8 mouse cellular contexts compared by ENCODE assay signal in genomic region chr12:107807634-107808033, GRCm38 (mm10).
A peak's percentile ranks its signal among the peaks of the same experiment; 100 is the strongest.
DNase-seq lines count a peak whose midpoint lies in the region; ATAC-seq and TF ChIP-seq lines count a peak whose summit lies in the region.

No protein-coding gene starts in this region.

- H3K79me3 ChIP-seq in C2C12 (ENCODE audit: low read depth), result no peaks in the 10 kb centered on the region

- peaks cover 5% of the 10 kb centered on the region; the same call in 1 of the 2 replicates for H3K4me1 ChIP-seq in forebrain, embryonic 11.5 days (replicated peaks; ENCODE audit: control insufficient read depth, insufficient read depth, low read length)
- peaks cover 21% of the 10 kb centered on the region for H3K4me1 ChIP-seq in forebrain, embryonic 15.5 days
- no peaks in the 10 kb centered on the region for H3K4me1 ChIP-seq in heart, embryonic 16.5 days (ENCODE audit: control insufficient read depth, insufficient read depth, low read length)

- 29% methylated on average over 11 of the region's 11 CpGs for WGBS in forebrain, embryonic 11.5 days
- 26% methylated on average over 11 of the region's 11 CpGs for WGBS in forebrain, embryonic 15.5 days
- 7% methylated on average over 11 of the region's 11 CpGs for WGBS in heart, embryonic 16.5 days

- no peaks in the 10 kb centered on the region for H3K27me3 ChIP-seq in forebrain, embryonic 11.5 days (ENCODE audit: control insufficient read depth, insufficient read depth, low read length)
- H3K27me3 ChIP-seq in forebrain, embryonic 15.5 days, result no peaks in the 10 kb centered on the region
- no peaks in the 10 kb centered on the region for H3K27me3 ChIP-seq in C2C12 (ENCODE audit: control insufficient read depth, insufficient read depth, insufficient read length)
- peaks cover 5% of the 10 kb centered on the region; the same call in 1 of the 2 replicates for H3K27me3 ChIP-seq in heart, embryonic 16.5 days (ENCODE audit: control insufficient read depth, insufficient read depth, low read length)

- H3K4me3 ChIP-seq in forebrain, embryonic 11.5 days (ENCODE audit: low read depth, low read length), result no peak overlapping the region
- H3K4me3 ChIP-seq in forebrain, embryonic 15.5 days, result no peak overlapping the region
- H3K4me3 ChIP-seq in C2C12 (ENCODE audit: insufficient read depth, poor library complexity, severe bottlenecking), result no peak overlapping the region
- H3K4me3 ChIP-seq in heart, embryonic 16.5 days (ENCODE audit: low read length), result no peak overlapping the region

- H3K4me2 ChIP-seq in forebrain, embryonic 11.5 days (ENCODE audit: low read depth, low read length, severe bottlenecking), result no peak overlapping the region
- no peak overlapping the region for H3K4me2 ChIP-seq in forebrain, embryonic 15.5 days (replicated peaks)
- no peak overlapping the region for H3K4me2 ChIP-seq in heart, embryonic 16.5 days (ENCODE audit: low read depth, low read length)

- no peaks in the 10 kb centered on the region for H3K79me2 ChIP-seq in C2C12 (ENCODE audit: control insufficient read depth, insufficient read depth)

- H3K27ac ChIP-seq in forebrain, embryonic 11.5 days (ENCODE audit: low read depth, low read length), result no peak overlapping the region
- no peak overlapping the region for H3K27ac ChIP-seq in forebrain, embryonic 15.5 days (replicated peaks)
- H3K27ac ChIP-seq in heart, embryonic 16.5 days (ENCODE audit: low read length), result no peak overlapping the region

- peak overlapping the region; percentile 57 for H3ac ChIP-seq in C2C12 (ENCODE audit: control insufficient read depth, insufficient read length, low read depth)

- no peak overlapping the region for H3K9ac ChIP-seq in forebrain, embryonic 11.5 days (ENCODE audit: low read length)
- H3K9ac ChIP-seq in forebrain, embryonic 15.5 days (replicated peaks), result no peak overlapping the region
- no peak overlapping the region for H3K9ac ChIP-seq in heart, embryonic 16.5 days (ENCODE audit: low read length)

- peak; percentile 61 for DNase-seq in forebrain, embryonic 11.5 days (ENCODE audit: low spot score)
- peak; percentile 31 for DNase-seq in embryo, embryonic 11.5 days (ENCODE audit: low read depth, low spot score)
- peak; percentile 54 for DNase-seq in urinary bladder, postnatal 25 days (ENCODE audit: low spot score)
- no peak for DNase-seq in spleen, postnatal 10 days (ENCODE audit: low spot score in 2 of 2)
- no peak for DNase-seq in liver

- no peaks in the 10 kb centered on the region for H3K9me3 ChIP-seq in forebrain, embryonic 11.5 days (ENCODE audit: control insufficient read depth, low read length)
- H3K9me3 ChIP-seq in forebrain, embryonic 15.5 days, result no peaks in the 10 kb centered on the region
- H3K9me3 ChIP-seq in heart, embryonic 16.5 days (replicated peaks; ENCODE audit: control insufficient read depth, low read length), result no peaks in the 10 kb centered on the region

- ATAC-seq in forebrain, embryonic 11.5 days (replicated peaks; ENCODE audit: low FRiP score), result no peak
- no peak for ATAC-seq in forebrain, embryonic 15.5 days (replicated peaks)
- ATAC-seq in heart, embryonic 16.5 days (replicated peaks; ENCODE audit: extremely low read depth, insufficient read depth, low FRiP score), result 0 out of 2 replicates have a peak, but pooled peaks have one; percentile 14

- no peak for TF ChIP-seq CTCF in C2C12 (IDR thresholded peaks at IDR 0.05; ENCODE audit: control insufficient read depth, insufficient read depth, insufficient read length)

- no peaks in the 10 kb centered on the region for H3K36me3 ChIP-seq in forebrain, embryonic 11.5 days (ENCODE audit: control insufficient read depth, insufficient read depth, low read length)
- H3K36me3 ChIP-seq in forebrain, embryonic 15.5 days, result no peaks in the 10 kb centered on the region
- no peaks in the 10 kb centered on the region for H3K36me3 ChIP-seq in C2C12 (ENCODE audit: control insufficient read depth, insufficient read depth)
- no peaks in the 10 kb centered on the region for H3K36me3 ChIP-seq in heart, embryonic 16.5 days (ENCODE audit: control insufficient read depth, insufficient read depth)

TF ChIP-seq in C2C12, 6 proteins besides CTCF, POLR2A, EP300 and RAD21:
- TF ChIP-seq MYOG (IDR thresholded peaks at IDR 0.05; ENCODE audit: control insufficient read depth, extremely low read depth, insufficient read length) (no peak), MAX (IDR thresholded peaks at IDR 0.05) (peak; percentile 80)

Comparison
In these comparisons a context has a peak if more than half of its experiments do, and no peak if none do; other contexts are left out.
1. DNase-seq: peak in forebrain, embryonic 11.5 days (single experiment), embryo, embryonic 11.5 days (single experiment) and urinary bladder, postnatal 25 days (single experiment); none in spleen, postnatal 10 days (0 of 2) and liver (single experiment).